8 mouse cellular contexts compared by ENCODE assay signal in genomic region chrY:1244940-1245339, GRCm38 (mm10). TPM values are rescaled to one million over a fixed set of nuclear protein-coding genes. Genes with fewer than 3 reads are reported as not detected.
A peak's percentile ranks its signal among the peaks of the same experiment; 100 is the strongest.
DNase-seq lines count a peak whose midpoint lies in the region; ATAC-seq and TF ChIP-seq lines count a peak whose summit lies in the region.

No protein-coding gene starts in this region.

- no peak overlapping the region for H3K4me2 ChIP-seq in CH12.LX (ENCODE audit: insufficient read depth, low read depth, poor library complexity, severe bottlenecking)
- peak overlapping the region; percentile 49 for H3K4me2 ChIP-seq in limb, embryonic 13.5 days (replicated peaks)

- TF ChIP-seq EP300 in CH12.LX (IDR thresholded peaks at IDR 0.05; ENCODE audit: low read length) = no peak

- in situ Hi-C loops in CH12.LX (cut with MboI; ENCODE audit: low pct_ligation_motif_present, low pct_unique_long_range_greater_than_20kb, low sequenced_read_pairs) = no loop called here

- TF ChIP-seq RAD21 in CH12.LX (IDR thresholded peaks at IDR 0.05; ENCODE audit: low read depth, low read length) = no peak

- H3K4me3 ChIP-seq in cerebellum, adult 2 months (replicated peaks; ENCODE audit: insufficient read depth, low read depth, low read length) = peak overlapping the region; percentile 93
- peak overlapping the region; percentile 59 to 74 (median 66) for H3K4me3 ChIP-seq in CH12.LX (replicated peaks in 1 of 3; ENCODE audit: low read depth in 2 of 3, low read length in 2 of 3, poor library complexity in 1 of 3)
- H3K4me3 ChIP-seq in forebrain, embryonic 10.5 days = peak overlapping the region; percentile 54
- peak overlapping the region; percentile 47 for H3K4me3 ChIP-seq in limb, embryonic 13.5 days
- H3K4me3 ChIP-seq in small intestine, adult 2 months (ENCODE audit: low read depth, low read length) = peak overlapping the region; percentile 94

- no peaks in the 10 kb centered on the region for H3K4me1 ChIP-seq in cerebellum, adult 2 months (ENCODE audit: control insufficient read depth, insufficient read depth, low read length)
- no peaks in the 10 kb centered on the region for H3K4me1 ChIP-seq in CH12.LX (ENCODE audit: control insufficient read depth in 1 of 2, insufficient read depth in 2 of 2)
- H3K4me1 ChIP-seq in forebrain, embryonic 10.5 days = no peaks in the 10 kb centered on the region
- H3K4me1 ChIP-seq in limb, embryonic 13.5 days = no peaks in the 10 kb centered on the region
- no peaks in the 10 kb centered on the region for H3K4me1 ChIP-seq in small intestine, adult 2 months (ENCODE audit: control insufficient read depth, insufficient read depth, insufficient read length, low read length)

- no peak for TF ChIP-seq CTCF in cerebellum, adult 2 months (IDR thresholded peaks at IDR 0.05; ENCODE audit: borderline replicate concordance, insufficient read depth, low read depth, low read length)
- TF ChIP-seq CTCF in CH12.LX (conservative IDR thresholded peaks at IDR 0.05 in 1 of 2, IDR thresholded peaks at IDR 0.05 in 1 of 2; ENCODE audit: low read depth in 2 of 2, low read length in 2 of 2) = no peak
- no peak for TF ChIP-seq CTCF in small intestine, adult 2 months (IDR thresholded peaks at IDR 0.05; ENCODE audit: extremely low read depth, insufficient read length, insufficient replicate concordance, low read depth, low read length)

- no peaks in the 10 kb centered on the region for H3K36me3 ChIP-seq in CH12.LX (replicated peaks in 1 of 2; ENCODE audit: control insufficient read depth in 1 of 2, insufficient read depth in 1 of 2, low read length in 1 of 2)
- H3K36me3 ChIP-seq in forebrain, embryonic 10.5 days (replicated peaks) = no peaks in the 10 kb centered on the region
- H3K36me3 ChIP-seq in limb, embryonic 13.5 days = no peaks in the 10 kb centered on the region
- no peaks in the 10 kb centered on the region for H3K36me3 ChIP-seq in small intestine, adult 2 months (ENCODE audit: control insufficient read depth, insufficient read depth, low read length)

- H3K79me2 ChIP-seq in CH12.LX (replicated peaks; ENCODE audit: control insufficient read depth, extremely low read depth, insufficient read depth, poor library complexity, severe bottlenecking) = peaks cover 8% of the 10 kb centered on the region; the same call in 1 of the 2 replicates

- ATAC-seq in limb, embryonic 13.5 days (ENCODE audit: low FRiP score, low read depth) = no peak
- ATAC-seq in cerebellum, adult (ENCODE audit: insufficient number of reproducible peaks, low FRiP score, low TSS enrichment) = no peak

- H3K27ac ChIP-seq in cerebellum, adult 2 months (ENCODE audit: insufficient read depth, low read length) = peak overlapping the region; percentile 55; the same call in 1 of the 2 replicates
- peak overlapping the region; percentile 73 for H3K27ac ChIP-seq in CH12.LX (ENCODE audit: insufficient read depth, low read depth)
- peak overlapping the region; percentile 83 for H3K27ac ChIP-seq in forebrain, embryonic 10.5 days
- peak overlapping the region; percentile 61; the same call in 1 of the 2 replicates for H3K27ac ChIP-seq in limb, embryonic 13.5 days
- H3K27ac ChIP-seq in small intestine, adult 2 months (ENCODE audit: insufficient read depth, low read depth, low read length) = peak overlapping the region; percentile 93

- no peaks in the 10 kb centered on the region for H3K9me3 ChIP-seq in CH12.LX (replicated peaks; ENCODE audit: low read length)
- no peaks in the 10 kb centered on the region for H3K9me3 ChIP-seq in forebrain, embryonic 10.5 days
- H3K9me3 ChIP-seq in limb, embryonic 13.5 days = no peaks in the 10 kb centered on the region

- peak overlapping the region; percentile 93 for H3K9ac ChIP-seq in CH12.LX (ENCODE audit: insufficient read depth, low read depth)
- H3K9ac ChIP-seq in limb, embryonic 13.5 days = peak overlapping the region; percentile 62

- H3K27me3 ChIP-seq in cerebellum, adult 2 months (ENCODE audit: control insufficient read depth, insufficient read depth, low read length) = no peaks in the 10 kb centered on the region
- no peaks in the 10 kb centered on the region for H3K27me3 ChIP-seq in CH12.LX (replicated peaks)
- H3K27me3 ChIP-seq in forebrain, embryonic 10.5 days (ENCODE audit: poor library complexity, severe bottlenecking) = no peaks in the 10 kb centered on the region
- no peaks in the 10 kb centered on the region for H3K27me3 ChIP-seq in limb, embryonic 13.5 days
- H3K27me3 ChIP-seq in small intestine, adult 2 months (ENCODE audit: control insufficient read depth, insufficient read depth, low read length) = no peaks in the 10 kb centered on the region

- no peak for TF ChIP-seq POLR2A in cerebellum, adult 2 months (IDR thresholded peaks at IDR 0.05; ENCODE audit: borderline replicate concordance, insufficient read depth, low read length)
- TF ChIP-seq POLR2A in CH12.LX (IDR thresholded peaks at IDR 0.05; ENCODE audit: low read depth, low read length) = no peak
- TF ChIP-seq POLR2A in small intestine, adult 2 months (IDR thresholded peaks at IDR 0.05; ENCODE audit: low read depth, low read length) = no peak

- dilution Hi-C loops in CH12.LX (cut with MboI; ENCODE audit: extremely low pct_ligation_motif_present, extremely low pct_unique_long_range_greater_than_20kb, low sequenced_read_pairs) = no loop called here

- 0% methylated on average over 9 of the region's 9 CpGs for WGBS in cerebellum, adult 2 months
- WGBS in forebrain, embryonic 10.5 days = 0% methylated on average over 9 of the region's 9 CpGs
- WGBS in limb, embryonic 13.5 days = 0% methylated on average over 9 of the region's 9 CpGs
- WGBS in small intestine, adult 2 months = under 1% methylated on average over 9 of the region's 9 CpGs

- DNase-seq in cerebellum, adult 2 months = no peak
- DNase-seq in cerebellum, adult 11-12 months = no peak
- peak; percentile 17 for DNase-seq in CH12.LX (ENCODE audit: extremely low read depth)
- DNase-seq in forebrain, embryonic 10.5 days (ENCODE audit: extremely low spot score, low spot score) = peak; percentile 13
- DNase-seq in adrenal gland, postnatal 14 days = no peak

TF ChIP-seq in CH12.LX, 34 proteins besides CTCF, POLR2A, EP300 and RAD21:
- TF ChIP-seq JUND (conservative IDR thresholded peaks at IDR 0.05; ENCODE audit: low read depth, low read length) (no peak), MAZ (IDR thresholded peaks at IDR 0.05; ENCODE audit: low read depth, low read length) (no peak), MYC (IDR thresholded peaks at IDR 0.05; ENCODE audit: low read depth, low read length) (no peak), NELFE (IDR thresholded peaks at IDR 0.05; ENCODE audit: low read depth, low read length) (no peak), ETS1 (conservative IDR thresholded peaks at IDR 0.05; ENCODE audit: low read depth, low read length) (no peak), HCFC1 (IDR thresholded peaks at IDR 0.05; ENCODE audit: low read depth, low read length) (no peak), KAT2A (IDR thresholded peaks at IDR 0.05; ENCODE audit: insufficient replicate concordance, low read length) (no peak), ZKSCAN1 (IDR thresholded peaks at IDR 0.05; ENCODE audit: borderline replicate concordance, low read depth, low read length) (no peak), UBTF (IDR thresholded peaks at IDR 0.05; ENCODE audit: low read depth, low read length) (no peak), ZMIZ1 (IDR thresholded peaks at IDR 0.05; ENCODE audit: low read depth, low read length) (no peak), BHLHE40 (IDR thresholded peaks at IDR 0.05; ENCODE audit: low read depth, low read length) (no peak), SMC3 (IDR thresholded peaks at IDR 0.05; ENCODE audit: low read depth, low read length) (no peak), GABPA (IDR thresholded peaks at IDR 0.05; ENCODE audit: insufficient replicate concordance, low read depth, low read length) (no peak)

RNA-seq across cellular contexts. Expression of gene Uty, which starts 0.6 kb away (rescaled TPM):
- polyA plus RNA-seq in cerebellum, adult 2 months (2012; rRNA removed) = 11.6 TPM in 1 of 2 replicates, not detected in the other
- 9.7 and 10.9 TPM in 2 replicates for total RNA-seq in CH12.LX (2012; rRNA removed)
- total RNA-seq in CH12.LX (2014; rRNA removed) = 16.8 and 21.1 TPM in 2 replicates
- 7.3 and 8.6 TPM in 2 replicates for polyA plus RNA-seq in CH12.LX (2012; ENCODE audit: insufficient read length, low read depth)
- polyA plus RNA-seq in forebrain, embryonic 10.5 days (2016; fragmentation: Nextera tagmentation; extraction: Ambion mirVana) = 19.0 and 19.1 TPM in 2 replicates
- polyA plus RNA-seq in limb, embryonic 13.5 days (2015; fragmentation: Nextera tagmentation; extraction: Ambion mirVana) = 15.1 and 17.3 TPM in 2 replicates
- polyA plus RNA-seq in small intestine, adult 2 months (2012; rRNA removed) = 1.1 TPM in 1 of 2 replicates, not detected in the other
- 32.6 and 37.9 TPM in 2 replicates for total RNA-seq in adrenal gland, postnatal 14 days (2021)

RNA-seq across cellular contexts. Expression of gene Ddx3y, which starts 41.5 kb away (rescaled TPM):
- 24.9 TPM in 1 of 2 replicates, not detected in the other for polyA plus RNA-seq in cerebellum, adult 2 months (2012; rRNA removed)
- total RNA-seq in CH12.LX (2012; rRNA removed) (19.8 and 23.5 TPM in 2 replicates), CH12.LX (2014; rRNA removed) (62.5 and 81.4 TPM in 2 replicates)
- polyA plus RNA-seq in CH12.LX (2012; ENCODE audit: insufficient read length, low read depth) = 34.5 and 37.7 TPM in 2 replicates
- 19.6 and 22.0 TPM in 2 replicates for polyA plus RNA-seq in forebrain, embryonic 10.5 days (2016; fragmentation: Nextera tagmentation; extraction: Ambion mirVana)
- 31.4 and 35.3 TPM in 2 replicates for polyA plus RNA-seq in limb, embryonic 13.5 days (2015; fragmentation: Nextera tagmentation; extraction: Ambion mirVana)
- polyA plus RNA-seq in small intestine, adult 2 months (2012; rRNA removed) = 0.44 TPM in 1 of 2 replicates, not detected in the other
- 89.6 and 96.4 TPM in 2 replicates for total RNA-seq in adrenal gland, postnatal 14 days (2021)

Comparison
In these comparisons a context has a peak if more than half of its experiments do, and no peak if none do; other contexts are left out.
1. DNase-seq: peak in CH12.LX (single experiment) and forebrain, embryonic 10.5 days (single experiment); none in cerebellum, adult 2 months (0 of 2), cerebellum, adult 11-12 months (single experiment) and adrenal gland, postnatal 14 days (single experiment).
2. Peak in every context shown above with its lines, with median percentiles within 50 percentile points of each other: H3K27ac ChIP-seq and H3K4me3 ChIP-seq.